Mouse (Mus musculus) cortical plate, adult 2 months (tissue): ENCODE measurements around the gene Tmem81.

ENCODE experiments used
- CTCF ChIP-seq: fragments of 200-500 bp; IDR thresholded peaks from 2 replicates; pipeline ENCODE4 v1.5.1; 2011; ENCODE audit warnings: mild to moderate bottlenecking, control low read depth, low read length; ENCODE audit not compliant: insufficient read depth; ENCODE audit errors: extremely low read depth
- POLR2A ChIP-seq: fragments of 200-500 bp; IDR thresholded peaks from 2 replicates; pipeline ENCODE4 v1.6.1; 2011; ENCODE audit warnings: mild to moderate bottlenecking, low read length, control low read depth; ENCODE audit not compliant: insufficient read depth; ENCODE audit errors: extremely low read depth

- TF ChIP-seq CTCF (no peak), POLR2A (no peak)
Observed at GRCm38 (mm10) chr1:132528071-132528470, 22.0 kb downstream of the Tmem81 start.
